Mouse (Mus musculus) embryonic facial prominence, embryonic 11.5 days (tissue): ENCODE measurements around the gene Mrps27. TPM values are rescaled to one million over a fixed set of nuclear protein-coding genes. Genes with fewer than 3 reads are reported as not detected.
"Not testable (repeated sequence)": the region's sequence is repeated elsewhere in the genome, so short reads cannot be mapped to it uniquely, and the experiment has no call there.

Experiments
- ATAC-seq: fragments of 200-750 bp; cut with Nextera tagmentation; replicated peaks from 2 replicates; pipeline ENCODE4 v1.8.0; 2017; ENCODE audit warnings: low read depth; ENCODE audit not compliant: insufficient number of reproducible peaks, low FRiP score, low TSS enrichment
- DNase-seq: peaks from one replicate; pipeline ENCODE4 v3.0.0-alpha.2; 2015; ENCODE audit warnings: low spot score
- H3K27ac ChIP-seq: fragments of 300-500 bp; sonication (generic); replicated peaks from 2 replicates; pipeline ENCODE4 v1.5.1; 2014; ENCODE audit warnings: mild to moderate bottlenecking, low read depth, low read length, control low read depth
- H3K27me3 ChIP-seq: fragments of 300-500 bp; sonication (generic); 2 replicates; pipeline ENCODE4 v1.6.1; 2014; ENCODE audit warnings: mild to moderate bottlenecking, low read length, moderate library complexity, mixed read lengths; ENCODE audit not compliant: control insufficient read depth, insufficient read depth
- H3K36me3 ChIP-seq: fragments of 300-500 bp; sonication (generic); replicated peaks from 2 replicates; pipeline ENCODE4 v1.6.1; 2014; ENCODE audit warnings: low read depth, mild to moderate bottlenecking, low read length, moderate library complexity, mixed read lengths; ENCODE audit not compliant: control insufficient read depth, insufficient read depth
- H3K4me1 ChIP-seq: fragments of 300-500 bp; sonication (generic); 2 replicates; pipeline ENCODE4 v1.6.1; 2014; ENCODE audit warnings: low read length, mixed read lengths; ENCODE audit not compliant: control insufficient read depth, insufficient read depth
- H3K4me2 ChIP-seq: fragments of 300-500 bp; sonication (generic); 2 replicates; pipeline ENCODE4 v1.6.1; 2014; ENCODE audit warnings: low read depth, mild to moderate bottlenecking, control low read depth, low read length, moderate library complexity
- H3K4me3 ChIP-seq: fragments of 300-500 bp; sonication (generic); 2 replicates; pipeline ENCODE4 v1.5.1; 2014; ENCODE audit warnings: low read depth, low read length, control low read depth
- H3K9ac ChIP-seq: fragments of 300-500 bp; sonication (generic); replicated peaks from 2 replicates; pipeline ENCODE4 v1.6.1; 2014; ENCODE audit warnings: mild to moderate bottlenecking, control low read depth, low read length
- H3K9me3 ChIP-seq: fragments of 300-500 bp; sonication (generic); replicated peaks from 2 replicates; pipeline ENCODE4 v1.6.1; 2016; ENCODE audit warnings: mild to moderate bottlenecking, low read length, inconsistent platforms, mixed read lengths; ENCODE audit not compliant: control insufficient read depth
- WGBS: fragments of 180-500 bp; shearing (Covaris S2); extraction: QIAGEN DNeasy Blood & Tissue Kit; methylation state at CpG from one replicate; pipeline ENCODE4 v1.1.7; 2014; 5-methylcytosine and 5-hydroxymethylcytosine counted together
- polyA plus RNA-seq: library from polyadenylated mRNA; unstranded; fragments of >200 nt; fragmentation: Nextera tagmentation; extraction: Ambion mirVana; gene quantifications from 2 replicates; pipeline ENCODE4 v1.2.1, GENCODE M21; 2014

The Mrps27 gene
- polyA plus RNA-seq, 1 experiment from 2014 or later = 68.3 TPM

DNA sequence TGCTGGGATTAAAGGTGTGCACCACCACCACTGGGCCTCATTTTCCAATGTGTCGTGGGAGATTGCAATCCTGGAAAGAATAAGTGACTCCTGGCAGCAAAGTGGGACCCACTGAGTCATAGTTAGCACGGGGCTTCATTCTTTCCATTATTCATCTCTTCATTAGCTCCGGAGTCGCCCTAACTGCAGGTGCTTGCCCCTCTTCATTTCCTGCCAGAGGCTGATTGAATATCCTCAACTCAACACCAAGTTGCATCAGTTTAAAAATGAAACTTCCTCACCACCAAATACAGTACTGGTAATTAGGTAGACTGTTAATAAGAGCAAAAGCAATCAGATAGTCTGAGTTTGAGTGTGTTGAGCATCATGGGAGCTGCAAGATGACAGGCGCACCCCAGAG lies 30.5 kb upstream of the Mrps27 start:
- 92% methylated on average over 5 of the region's 5 CpGs for WGBS
- no peak for DNase-seq
- H3K4me2 ChIP-seq = no peak overlapping the region
- no peak for ATAC-seq
- H3K9me3 ChIP-seq = no peaks in the 10 kb centered on the region
- no peaks in the 10 kb centered on the region for H3K27me3 ChIP-seq
- no peak overlapping the region for H3K27ac ChIP-seq
- no peak overlapping the region for H3K4me3 ChIP-seq
- no peaks in the 10 kb centered on the region for H3K4me1 ChIP-seq
- H3K9ac ChIP-seq = no peak overlapping the region
- H3K36me3 ChIP-seq = no peaks in the 10 kb centered on the region

DNA sequence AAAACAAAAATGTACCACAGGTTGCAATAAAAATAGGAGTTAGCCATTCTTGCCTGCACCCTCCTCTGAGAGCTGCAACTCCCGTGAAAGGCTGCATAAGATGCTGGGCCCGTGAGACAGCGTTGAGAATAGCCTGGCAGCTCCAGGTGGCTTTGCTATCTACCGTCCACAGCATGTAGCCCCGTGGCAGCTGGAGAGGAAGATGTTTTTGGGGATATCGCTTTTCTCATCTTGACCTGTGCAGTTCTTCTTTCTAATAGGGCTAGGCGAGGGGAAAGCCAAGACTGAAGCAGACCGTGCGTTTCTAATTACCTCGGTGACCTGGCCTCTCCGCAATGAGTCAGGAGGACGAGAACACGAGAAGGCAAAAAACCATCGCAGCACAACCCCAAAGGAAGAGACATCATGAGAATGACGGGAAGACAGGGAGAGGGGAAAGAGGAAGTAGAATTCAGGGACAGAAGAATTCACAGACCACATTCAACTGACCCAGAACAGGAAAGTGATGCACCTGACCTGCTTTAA lies 29.9 kb upstream of the Mrps27 start:
- Histone ChIP-seq H3K9me3 (no peaks in the 10 kb centered on the region), H3K4me1 (no peaks in the 10 kb centered on the region), H3K27ac (no peak overlapping the region), H3K36me3 (peaks cover under 1% of the 10 kb centered on the region), H3K4me3 (no peak overlapping the region), H3K4me2 (no peak overlapping the region), H3K27me3 (no peaks in the 10 kb centered on the region), H3K9ac (no peak overlapping the region)
- DNase-seq (no peak), ATAC-seq (no peak)
- 63% methylated on average over 15 of the region's 15 CpGs for WGBS

DNA sequence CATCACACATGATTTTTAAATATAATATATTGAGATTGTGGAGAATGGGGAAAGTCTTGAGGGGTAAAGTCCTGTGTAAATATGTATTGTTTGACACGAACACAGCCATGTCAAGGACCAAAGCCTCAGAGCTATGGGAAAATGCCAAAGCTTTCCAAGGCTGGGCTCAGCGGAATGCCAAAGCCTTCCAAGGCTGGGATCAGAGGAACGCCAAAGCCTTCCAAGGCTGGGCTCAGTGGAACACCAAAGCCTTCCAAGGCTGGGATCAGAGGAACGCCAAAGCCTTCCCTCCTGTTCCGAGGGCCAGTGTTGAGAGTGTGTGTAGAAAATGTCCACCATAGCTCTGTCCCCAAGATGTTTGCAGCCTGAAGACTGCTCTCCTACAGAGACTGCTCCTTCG lies 28.2 kb upstream of the Mrps27 start:
- Histone ChIP-seq H3K9ac (no peak overlapping the region), H3K27ac (no peak overlapping the region), H3K27me3 (no peaks in the 10 kb centered on the region), H3K4me2 (no peak overlapping the region), H3K4me1 (no peaks in the 10 kb centered on the region), H3K4me3 (no peak overlapping the region), H3K36me3 (peaks cover 3% of the 10 kb centered on the region), H3K9me3 (no peaks in the 10 kb centered on the region)
- no peak for DNase-seq
- 91% methylated on average over 6 of the region's 6 CpGs for WGBS
- no peak for ATAC-seq

DNA sequence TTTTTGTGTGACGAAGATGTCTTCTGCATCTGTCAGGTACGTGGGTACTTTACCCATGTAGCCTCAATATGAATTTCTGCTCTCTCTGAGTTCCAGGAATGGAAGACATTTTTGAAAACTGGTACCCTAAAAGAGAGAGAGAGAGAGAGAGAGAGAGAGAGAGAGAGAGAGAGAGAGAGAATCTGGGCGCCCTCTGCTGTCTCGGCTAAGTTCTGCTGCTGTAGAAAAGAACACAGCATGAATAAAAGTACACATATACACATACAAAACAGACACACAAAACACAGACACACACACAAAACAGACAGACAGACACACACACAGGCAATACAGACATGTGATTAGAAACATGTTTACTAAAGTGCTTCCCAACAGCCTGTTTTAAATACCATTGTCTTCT lies 27.5 kb upstream of the Mrps27 start:
- Histone ChIP-seq H3K27ac (no peak overlapping the region), H3K4me3 (no peak overlapping the region), H3K36me3 (peaks cover 3% of the 10 kb centered on the region), H3K4me2 (no peak overlapping the region), H3K27me3 (no peaks in the 10 kb centered on the region), H3K4me1 (no peaks in the 10 kb centered on the region), H3K9ac (no peak overlapping the region), H3K9me3 (no peaks in the 10 kb centered on the region)
- DNase-seq = peak; percentile 45
- ATAC-seq = no peak
- WGBS = 56% methylated on average over 4 of the region's 4 CpGs

DNA sequence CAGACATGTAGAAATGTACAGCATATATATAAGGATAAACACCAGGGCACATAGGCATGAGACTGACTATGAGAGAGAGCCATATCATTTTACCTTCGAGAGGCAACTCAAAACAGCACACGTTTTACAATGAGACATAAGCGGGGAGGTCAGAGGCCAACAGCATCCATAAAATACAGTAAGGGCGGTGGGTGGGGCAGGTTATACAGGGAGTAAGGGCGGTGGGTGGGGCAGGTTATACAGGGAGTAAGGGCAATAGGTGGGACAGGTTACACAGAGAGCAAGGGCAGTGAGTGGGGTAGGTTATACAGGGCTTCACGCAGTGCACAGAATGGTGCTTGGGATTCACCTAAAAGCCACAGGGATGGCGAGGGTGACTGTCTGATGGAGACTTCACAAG lies 24.1 kb upstream of the Mrps27 start:
- H3K9me3 ChIP-seq = no peaks in the 10 kb centered on the region
- H3K4me1 ChIP-seq = no peaks in the 10 kb centered on the region
- H3K27ac ChIP-seq = no peak overlapping the region
- H3K4me2 ChIP-seq = no peak overlapping the region
- ATAC-seq = no peak
- WGBS = 92% methylated on average over 7 of the region's 7 CpGs
- no peak overlapping the region for H3K4me3 ChIP-seq
- H3K27me3 ChIP-seq = no peaks in the 10 kb centered on the region
- H3K36me3 ChIP-seq = peaks cover 3% of the 10 kb centered on the region
- DNase-seq = no peak
- no peak overlapping the region for H3K9ac ChIP-seq

DNA sequence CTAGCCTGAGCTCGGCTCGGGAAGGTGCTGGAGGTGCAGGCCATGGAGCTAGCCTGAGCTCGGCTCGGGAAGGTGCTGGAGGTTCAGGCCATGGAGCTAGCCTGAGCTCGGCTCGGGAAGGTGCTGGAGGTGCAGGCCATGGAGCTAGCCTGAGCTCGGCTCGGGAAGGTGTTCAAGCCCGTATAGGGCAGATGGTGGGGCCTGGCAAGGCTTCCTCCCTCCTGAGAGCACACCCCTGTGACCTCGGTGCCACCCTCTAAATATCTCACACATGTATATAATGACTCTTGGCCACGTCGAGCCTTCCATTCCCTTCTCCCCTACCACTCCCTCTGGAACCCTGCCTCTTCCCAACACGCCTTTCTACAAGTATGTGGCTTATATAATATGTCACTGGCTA lies 21.7 kb upstream of the Mrps27 start:
- not testable (repeated sequence) for H3K27me3 ChIP-seq, H3K4me3 ChIP-seq, H3K4me1 ChIP-seq, H3K36me3 ChIP-seq, DNase-seq, H3K9ac ChIP-seq, H3K4me2 ChIP-seq, H3K27ac ChIP-seq, ATAC-seq, H3K9me3 ChIP-seq
- 92% methylated on average over 11 of the region's 13 CpGs for WGBS

DNA sequence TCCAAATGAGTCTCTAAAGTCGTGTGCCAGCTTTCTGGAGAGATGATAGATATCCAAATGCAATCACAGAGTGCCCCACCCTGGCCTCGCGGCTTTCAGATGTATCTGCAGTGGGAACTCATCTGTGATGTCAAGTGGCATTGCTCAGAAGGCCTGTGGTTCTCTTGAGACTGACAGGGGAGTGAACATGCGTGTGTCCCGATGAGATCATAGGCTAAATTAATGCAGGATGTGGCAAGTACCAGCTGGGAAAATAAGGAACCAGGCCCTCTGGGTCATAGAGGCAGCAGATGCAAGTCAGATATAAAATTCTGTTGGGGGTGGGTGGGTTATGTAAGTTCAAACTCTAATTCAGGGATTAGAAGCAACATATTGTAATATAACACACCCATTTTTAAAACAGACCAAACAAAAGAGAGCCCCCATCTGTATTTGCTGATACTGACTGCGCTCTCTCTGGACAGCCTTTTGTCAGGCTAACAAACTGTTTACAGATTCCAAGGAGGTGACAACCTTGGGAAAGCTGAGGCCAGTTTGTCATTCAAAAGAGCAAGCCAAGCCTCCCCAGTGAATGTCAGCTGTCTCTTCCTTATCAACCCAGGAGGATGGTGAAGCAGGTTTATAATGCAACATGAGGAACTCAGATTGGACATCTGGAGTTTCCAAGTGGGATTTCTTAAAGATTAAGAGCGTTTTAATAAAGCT lies 20.8 kb upstream of the Mrps27 start:
- no peaks in the 10 kb centered on the region for H3K4me1 ChIP-seq
- no peak for DNase-seq
- peaks cover 3% of the 10 kb centered on the region for H3K36me3 ChIP-seq
- H3K4me3 ChIP-seq = no peak overlapping the region
- no peak overlapping the region for H3K4me2 ChIP-seq
- no peak overlapping the region for H3K27ac ChIP-seq
- H3K27me3 ChIP-seq = no peaks in the 10 kb centered on the region
- no peak for ATAC-seq
- no peak overlapping the region for H3K9ac ChIP-seq
- H3K9me3 ChIP-seq = no peaks in the 10 kb centered on the region
- 77% methylated on average over 7 of the region's 7 CpGs for WGBS

DNA sequence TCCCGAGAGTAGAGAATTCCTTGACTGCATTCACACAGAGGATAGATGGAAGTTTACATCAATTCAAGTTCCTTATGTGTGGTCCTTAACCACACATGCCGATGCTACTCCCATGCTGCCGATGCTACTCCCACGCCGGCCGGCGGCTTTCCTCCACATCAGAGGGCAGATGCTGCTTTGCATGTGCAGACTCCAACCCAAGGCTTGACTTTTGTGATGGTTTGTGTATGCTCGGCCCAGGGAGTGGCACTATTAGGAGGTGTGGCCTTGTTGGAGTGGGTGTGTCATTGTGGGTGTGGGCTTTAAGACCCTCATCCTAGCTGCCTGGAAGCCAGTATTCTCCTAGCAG lies 20.3 kb upstream of the Mrps27 start:
- not testable (repeated sequence) for H3K27me3 ChIP-seq, H3K4me2 ChIP-seq, H3K4me3 ChIP-seq, H3K9me3 ChIP-seq, H3K4me1 ChIP-seq, H3K9ac ChIP-seq, H3K27ac ChIP-seq, ATAC-seq, DNase-seq, H3K36me3 ChIP-seq
- WGBS = 91% methylated on average over 8 of the region's 8 CpGs
